Mouse (Mus musculus): ENCODE data around the gene Pibf1. TPM values are rescaled to one million over a fixed set of nuclear protein-coding genes. Genes with fewer than 3 reads are reported as not detected.

The Pibf1 gene
- polyA plus RNA-seq, 1 experiment: 17.0 TPM

DNA sequence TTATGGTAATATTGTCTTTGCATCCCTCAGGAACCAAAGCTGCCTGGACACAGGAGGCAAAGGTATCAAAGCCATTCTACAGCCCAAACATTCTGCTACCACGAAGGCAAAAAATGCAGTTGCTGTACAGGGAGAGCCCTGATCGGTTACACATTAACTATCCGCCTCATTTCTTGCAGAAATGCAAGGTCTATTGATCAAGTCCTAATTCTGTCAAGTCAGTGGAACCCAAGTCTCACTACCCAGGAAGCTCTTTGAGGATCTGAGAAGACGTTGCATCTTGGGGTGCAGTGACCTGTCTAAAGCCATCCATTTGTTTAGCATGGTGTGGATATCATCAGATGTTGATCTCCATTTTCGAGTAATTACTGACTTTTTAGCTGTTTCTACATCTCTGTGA lies 181.2 kb downstream of the Pibf1 start:
- Histone ChIP-seq H3K4me1 (ENCODE audit: control insufficient read depth, insufficient read depth, low read length) (peaks cover 6% of the 10 kb centered on the region; the same call in 1 of the 2 replicates), H3K4me3 (ENCODE audit: insufficient read depth, low read length) (no peak overlapping the region), H3K27ac (ENCODE audit: insufficient read depth, low read length) (no peak overlapping the region)
- TF ChIP-seq POLR2A (IDR thresholded peaks at IDR 0.05; ENCODE audit: low read depth, low read length) (no peak), CTCF (IDR thresholded peaks at IDR 0.05; ENCODE audit: borderline replicate concordance, insufficient read depth, low read length) (no peak)

DNA sequence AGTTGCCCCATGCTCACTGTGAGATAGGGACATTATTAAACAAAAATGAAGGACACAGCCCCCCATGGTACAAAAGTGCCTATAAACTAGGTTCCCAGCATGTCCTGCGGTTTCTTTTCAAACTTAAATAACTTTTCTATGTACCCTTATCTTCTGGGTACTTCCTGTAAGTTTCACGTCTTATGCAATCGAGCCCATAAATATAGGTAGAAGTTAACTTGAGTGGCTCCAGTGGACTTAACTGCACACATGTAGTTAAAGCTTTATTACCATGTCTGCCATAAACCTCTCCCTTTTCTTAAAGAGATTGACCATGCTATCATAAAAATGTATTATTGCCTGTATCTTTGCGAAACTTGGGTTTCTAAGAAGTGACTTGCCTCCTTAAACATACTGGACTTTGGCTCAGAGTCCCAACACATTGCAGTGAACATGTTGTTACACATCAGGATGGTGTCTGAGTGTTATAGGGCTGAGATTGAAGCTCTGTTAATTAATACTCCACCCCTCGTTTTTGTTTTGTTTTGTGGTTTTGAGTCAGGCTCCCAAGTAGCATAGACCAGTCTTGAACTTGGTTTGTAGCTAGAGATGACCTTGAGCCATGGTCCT lies 181.7 kb downstream of the Pibf1 start:
- no peak for TF ChIP-seq POLR2A (IDR thresholded peaks at IDR 0.05; ENCODE audit: low read depth, low read length)
- TF ChIP-seq CTCF (IDR thresholded peaks at IDR 0.05; ENCODE audit: borderline replicate concordance, insufficient read depth, low read length): no peak
- peaks cover 3% of the 10 kb centered on the region; the same call in 1 of the 2 replicates for H3K4me1 ChIP-seq (ENCODE audit: control insufficient read depth, insufficient read depth, low read length)
- no peak overlapping the region for H3K4me3 ChIP-seq (ENCODE audit: insufficient read depth, low read length)
- no peak overlapping the region for H3K27ac ChIP-seq (ENCODE audit: insufficient read depth, low read length)

DNA sequence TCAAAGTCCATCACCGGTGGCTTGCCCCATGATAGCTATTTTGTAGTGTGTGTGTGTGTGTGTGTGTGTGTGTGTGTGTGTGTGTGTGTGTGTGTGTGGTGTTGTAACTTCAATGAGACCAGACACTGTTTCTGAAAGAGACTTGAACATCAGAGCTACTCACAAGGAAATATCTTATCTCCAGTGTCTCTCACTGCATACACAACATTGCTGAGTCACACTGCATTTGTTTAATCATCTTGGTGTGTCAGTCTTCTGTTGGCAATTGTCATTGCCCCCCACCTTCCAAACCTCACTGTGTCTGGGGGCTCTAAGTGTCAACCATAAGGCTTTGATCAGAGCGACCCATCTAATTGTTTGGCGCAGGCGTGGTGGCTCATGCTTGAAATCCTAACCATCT lies 186.3 kb downstream of the Pibf1 start:
- Histone ChIP-seq H3K4me1 (ENCODE audit: control insufficient read depth, insufficient read depth, low read length) (no peaks in the 10 kb centered on the region), H3K27ac (ENCODE audit: insufficient read depth, low read length) (no peak overlapping the region), H3K4me3 (ENCODE audit: insufficient read depth, low read length) (no peak overlapping the region)
- TF ChIP-seq POLR2A (IDR thresholded peaks at IDR 0.05; ENCODE audit: low read depth, low read length) (no peak), CTCF (IDR thresholded peaks at IDR 0.05; ENCODE audit: borderline replicate concordance, insufficient read depth, low read length) (no peak)

DNA sequence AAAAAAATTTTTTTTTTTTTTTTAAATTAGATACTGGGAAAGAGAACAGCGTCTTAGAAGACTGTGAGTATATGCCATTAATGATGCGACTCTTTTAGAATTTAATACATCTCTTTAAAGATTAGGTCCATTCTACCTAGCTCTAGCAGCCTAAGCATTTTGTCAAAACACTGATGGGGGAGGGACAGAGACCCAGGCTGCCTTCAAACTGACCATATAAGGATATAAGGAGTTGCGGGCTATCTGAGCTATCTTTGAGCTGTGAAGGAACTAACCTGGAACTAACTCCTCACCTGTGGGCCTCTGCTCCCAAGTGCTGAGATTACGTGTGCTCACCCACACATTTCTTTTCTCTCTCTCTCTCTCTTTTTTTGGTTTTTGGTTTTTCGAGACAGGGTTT lies 193.0 kb downstream of the Pibf1 start:
- Histone ChIP-seq H3K4me3 (ENCODE audit: insufficient read depth, low read length) (no peak overlapping the region), H3K4me1 (ENCODE audit: control insufficient read depth, insufficient read depth, low read length) (peaks cover 3% of the 10 kb centered on the region), H3K27ac (ENCODE audit: insufficient read depth, low read length) (no peak overlapping the region)
- no peak for TF ChIP-seq POLR2A (IDR thresholded peaks at IDR 0.05; ENCODE audit: low read depth, low read length)
- TF ChIP-seq CTCF (IDR thresholded peaks at IDR 0.05; ENCODE audit: borderline replicate concordance, insufficient read depth, low read length): no peak

DNA sequence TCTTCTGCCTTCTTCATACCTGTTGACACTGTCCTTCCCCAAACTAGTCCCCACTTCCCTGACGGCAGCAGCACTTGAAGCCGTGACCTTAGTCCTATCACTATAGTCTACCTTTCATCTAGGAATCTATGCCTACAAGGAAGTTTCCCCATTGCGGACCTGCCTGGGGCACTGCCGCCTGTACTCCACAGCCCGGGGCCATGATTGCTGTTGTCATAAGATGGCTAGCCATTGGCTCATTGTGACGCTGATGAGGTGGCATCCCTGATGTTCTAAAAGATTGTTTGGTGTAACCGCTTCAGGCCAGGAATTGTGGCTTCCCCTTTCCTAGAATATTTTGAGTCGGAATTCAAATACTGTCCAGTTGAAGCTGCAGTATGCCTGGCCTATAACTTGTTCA lies 195.2 kb downstream of the Pibf1 start:
- Histone ChIP-seq H3K4me3 (ENCODE audit: insufficient read depth, low read length) (no peak overlapping the region), H3K4me1 (ENCODE audit: control insufficient read depth, insufficient read depth, low read length) (peaks cover 3% of the 10 kb centered on the region), H3K27ac (ENCODE audit: insufficient read depth, low read length) (no peak overlapping the region)
- no peak for TF ChIP-seq CTCF (IDR thresholded peaks at IDR 0.05; ENCODE audit: borderline replicate concordance, insufficient read depth, low read length)
- TF ChIP-seq POLR2A (IDR thresholded peaks at IDR 0.05; ENCODE audit: low read depth, low read length): no peak

DNA sequence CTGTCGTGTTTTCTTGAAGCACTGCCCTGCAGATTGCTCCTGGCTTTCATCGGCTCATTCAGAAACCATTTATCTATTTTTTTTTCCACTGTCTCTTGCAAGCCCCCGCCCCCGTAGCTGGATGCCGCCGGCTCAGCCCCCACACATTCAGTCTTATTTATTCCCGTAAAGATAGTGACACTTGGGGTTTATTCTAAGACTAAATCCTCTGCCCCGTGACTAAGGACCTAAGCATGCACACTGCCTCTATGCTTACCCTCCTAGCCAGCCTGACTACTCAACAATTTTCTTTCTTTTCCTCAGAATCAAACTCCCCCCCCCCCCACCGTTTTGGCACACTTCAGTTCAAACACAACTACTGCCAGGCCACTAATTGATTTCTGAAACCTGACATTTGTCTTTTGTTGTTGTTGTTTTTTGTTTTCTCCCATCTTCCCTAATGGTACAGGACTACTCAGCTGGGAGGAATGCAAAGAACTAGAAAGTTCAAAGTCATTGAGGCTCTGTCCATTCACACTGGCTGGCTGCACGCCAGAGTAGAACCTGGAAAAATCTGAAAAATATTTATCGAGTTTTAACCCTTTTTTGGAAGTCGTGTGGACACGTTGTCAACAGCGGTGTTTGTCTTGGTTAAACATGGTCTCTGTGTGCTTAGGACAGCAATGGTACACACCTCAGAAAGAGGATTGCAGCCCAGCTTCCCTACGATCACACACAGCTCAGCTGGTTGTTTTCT lies 196.6 kb downstream of the Pibf1 start:
- Histone ChIP-seq H3K4me3 (ENCODE audit: insufficient read depth, low read length) (no peak overlapping the region), H3K27ac (ENCODE audit: insufficient read depth, low read length) (no peak overlapping the region), H3K4me1 (ENCODE audit: control insufficient read depth, insufficient read depth, low read length) (peaks cover 3% of the 10 kb centered on the region)
- TF ChIP-seq POLR2A (IDR thresholded peaks at IDR 0.05; ENCODE audit: low read depth, low read length) (no peak), CTCF (IDR thresholded peaks at IDR 0.05; ENCODE audit: borderline replicate concordance, insufficient read depth, low read length) (no peak)

DNA sequence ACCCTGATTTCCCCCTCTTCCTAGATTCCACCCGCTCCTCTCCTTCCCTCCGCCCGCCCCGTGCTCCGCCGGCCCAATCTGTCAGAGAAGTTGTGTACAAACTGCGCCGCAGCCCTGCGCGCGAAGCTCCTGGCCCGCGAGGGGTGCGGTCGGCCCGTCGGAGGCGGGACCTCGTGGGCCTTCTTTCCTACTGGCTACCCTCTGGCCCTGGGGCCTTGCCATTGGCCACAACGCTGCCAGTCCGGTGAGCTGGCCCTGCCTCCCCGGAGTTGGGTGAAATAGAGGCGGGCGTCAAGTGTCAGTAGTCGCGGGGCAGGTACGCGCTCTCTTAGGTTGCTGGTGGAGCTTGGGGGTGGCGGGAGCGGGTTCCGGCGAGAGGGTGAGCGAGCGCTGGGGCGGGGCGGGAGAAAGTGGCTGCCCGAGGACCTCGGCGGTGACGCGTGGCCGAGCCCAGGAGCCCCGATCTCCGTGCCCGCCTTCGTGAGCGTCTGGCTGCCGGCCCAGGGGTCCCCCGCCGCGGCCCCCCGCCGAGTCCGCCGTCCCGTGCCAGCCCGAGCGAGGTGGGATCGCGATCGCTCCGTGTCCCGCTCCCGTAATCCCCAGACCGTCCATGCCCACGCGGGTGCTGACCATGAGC lies 199.3 kb downstream of the Pibf1 start, which contains the start of gene Klf5:
TSS of gene Klf5 (plus strand) at position 307 of the 637 bp plus-strand sequence.
- H3K27ac ChIP-seq (ENCODE audit: insufficient read depth, low read length): peak within 1 kb of the TSS; percentile 43; the same call in 1 of the 2 replicates
- H3K4me3 ChIP-seq (ENCODE audit: insufficient read depth, low read length): peak within 1 kb of the TSS; percentile 87
- H3K4me1 ChIP-seq (ENCODE audit: control insufficient read depth, insufficient read depth, low read length): peaks cover 3% of the 10 kb centered on the region
- TF ChIP-seq CTCF (IDR thresholded peaks at IDR 0.05; ENCODE audit: borderline replicate concordance, insufficient read depth, low read length) (no peak), POLR2A (IDR thresholded peaks at IDR 0.05; ENCODE audit: low read depth, low read length) (peak; percentile 72)

DNA sequence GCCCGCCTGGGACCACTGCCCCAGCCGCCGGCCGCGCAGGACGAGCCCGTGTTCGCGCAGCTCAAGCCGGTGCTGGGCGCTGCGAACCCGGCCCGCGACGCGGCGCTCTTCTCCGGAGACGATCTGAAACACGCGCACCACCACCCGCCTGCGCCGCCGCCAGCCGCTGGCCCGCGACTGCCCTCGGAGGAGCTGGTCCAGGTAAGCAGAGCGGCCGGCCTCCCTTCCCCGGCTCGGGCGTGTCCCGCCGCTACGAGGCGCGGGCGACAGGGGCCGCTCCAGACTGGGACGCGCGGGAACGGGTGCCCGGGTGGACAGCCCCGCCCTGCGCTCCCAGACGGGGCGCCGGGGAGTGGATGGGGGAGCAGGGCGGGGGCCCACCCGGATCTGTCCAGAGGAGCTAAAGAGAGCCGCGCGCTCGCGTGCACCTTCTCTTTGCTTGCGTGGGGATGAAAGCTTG lies 199.8 kb downstream of the Pibf1 start:
- Histone ChIP-seq H3K27ac (ENCODE audit: insufficient read depth, low read length) (peak overlapping the region; percentile 43; the same call in 1 of the 2 replicates), H3K4me1 (ENCODE audit: control insufficient read depth, insufficient read depth, low read length) (peaks cover 3% of the 10 kb centered on the region), H3K4me3 (ENCODE audit: insufficient read depth, low read length) (peak overlapping the region; percentile 87)
- TF ChIP-seq CTCF (IDR thresholded peaks at IDR 0.05; ENCODE audit: borderline replicate concordance, insufficient read depth, low read length) (no peak), POLR2A (IDR thresholded peaks at IDR 0.05; ENCODE audit: low read depth, low read length) (no peak)

DNA sequence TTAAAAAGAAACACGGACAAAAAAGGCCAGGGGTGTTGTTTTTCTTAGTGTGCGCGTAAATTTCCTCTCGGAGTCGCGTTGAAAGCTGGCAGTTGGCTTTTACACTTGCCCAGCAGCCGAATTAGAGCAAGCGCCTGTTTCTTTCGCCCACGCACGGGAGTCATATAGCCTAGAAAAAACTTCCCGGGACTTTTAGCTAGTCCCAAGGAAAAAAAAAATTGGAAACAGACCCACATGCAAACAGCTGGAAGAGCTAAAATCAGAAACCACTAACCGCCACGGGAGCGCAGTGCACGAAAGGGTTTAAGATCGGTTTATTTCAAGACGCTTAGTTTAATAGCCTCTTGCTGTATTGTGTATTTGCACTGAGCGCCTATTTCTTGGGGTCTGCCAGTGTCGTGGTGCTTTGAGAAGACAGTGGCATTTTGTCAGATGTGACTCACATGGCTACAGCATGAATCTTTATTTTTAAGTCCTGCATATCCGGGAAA lies 200.5 kb downstream of the Pibf1 start:
- peaks cover 3% of the 10 kb centered on the region for H3K4me1 ChIP-seq (ENCODE audit: control insufficient read depth, insufficient read depth, low read length)
- H3K4me3 ChIP-seq (ENCODE audit: insufficient read depth, low read length): peak overlapping the region; percentile 87
- H3K27ac ChIP-seq (ENCODE audit: insufficient read depth, low read length): peak overlapping the region; percentile 43; the same call in 1 of the 2 replicates
- TF ChIP-seq CTCF (IDR thresholded peaks at IDR 0.05; ENCODE audit: borderline replicate concordance, insufficient read depth, low read length) (no peak), POLR2A (IDR thresholded peaks at IDR 0.05; ENCODE audit: low read depth, low read length) (no peak)

Data from embryonic fibroblast, embryonic 13.5 days (primary cell).